Mouse (Mus musculus): ENCODE data around the gene Clip3. TPM values are rescaled to one million over a fixed set of nuclear protein-coding genes. Genes with fewer than 3 reads are reported as not detected.
A peak's percentile ranks its signal among the peaks of the same experiment; 100 is the strongest.

The Clip3 gene
- polyA plus RNA-seq, 2 experiments = 55.1 to 106 TPM

- Histone ChIP-seq H3K4me3 (replicated peaks; ENCODE audit: low read length) (peak overlapping the region; percentile 73), H3K27me3 (ENCODE audit: control insufficient read depth, insufficient read depth, low read length) (no peaks in the 10 kb centered on the region), H3K36me3 (ENCODE audit: control insufficient read depth, insufficient read depth, low read length) (no peaks in the 10 kb centered on the region), H3K9ac (ENCODE audit: low read depth, low read length, severe bottlenecking) (peak overlapping the region; percentile 50; the same call in 1 of the 2 replicates), H3K4me2 (replicated peaks; ENCODE audit: low read depth, low read length, severe bottlenecking) (peak overlapping the region; percentile 92), H3K27ac (replicated peaks; ENCODE audit: low read depth, low read length) (0 out of 2 replicates have a peak overlapping the region, but pooled peaks have one; percentile 92), H3K4me1 (ENCODE audit: control insufficient read depth, insufficient read depth, low read length) (peaks cover 5% of the 10 kb centered on the region; the same call in 1 of the 2 replicates), H3K9me3 (ENCODE audit: control insufficient read depth, low read length) (no peaks in the 10 kb centered on the region)
- ATAC-seq (ENCODE audit: low FRiP score, low read depth) (no peak), DNase-seq (ENCODE audit: low spot score) (no peak)
- no peak for TF ChIP-seq POLR2A (IDR thresholded peaks at IDR 0.05; ENCODE audit: borderline replicate concordance, extremely low read depth, insufficient read depth, insufficient read length)
- WGBS = 2% methylated on average over 6 of the region's 6 CpGs
These were observed 12.0 kb upstream of the Clip3 start for GRCm38 (mm10) chr7:30279536-30279935.

DNA sequence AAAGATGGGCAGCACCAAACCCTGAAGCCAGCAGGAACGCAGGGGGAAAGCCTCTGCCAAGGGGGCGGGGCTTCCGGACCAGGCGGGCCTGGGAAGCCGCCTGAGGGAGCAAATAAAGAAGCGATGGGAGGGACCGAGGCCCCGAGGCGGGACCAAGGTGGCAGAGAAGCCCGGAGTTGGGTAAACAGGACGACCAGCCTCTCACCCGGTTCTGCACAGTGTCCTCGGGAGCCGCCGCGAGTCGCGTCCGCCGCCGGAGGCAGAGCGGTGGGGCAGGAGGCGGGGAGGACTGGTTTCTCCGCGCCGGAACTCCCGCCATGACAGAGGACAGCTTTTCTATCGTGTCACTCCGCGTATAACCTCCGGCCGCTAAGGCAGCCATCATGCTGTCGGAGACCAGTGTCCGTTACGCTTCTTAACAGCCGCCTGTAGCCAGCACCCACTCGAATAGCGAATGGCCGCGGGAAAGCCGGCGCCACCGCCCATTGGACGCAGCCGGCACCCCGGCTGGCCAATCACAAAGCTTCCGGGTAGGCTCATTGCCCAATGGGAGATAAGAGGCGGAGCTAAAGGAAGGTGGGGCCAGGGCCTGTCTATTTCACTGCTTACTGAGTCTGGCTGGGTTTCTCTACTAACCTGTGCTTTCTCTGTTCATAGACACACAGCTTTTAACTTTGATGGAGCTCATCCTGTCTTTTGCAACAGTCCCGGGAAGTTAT, 11.4 kb upstream of the Clip3 start, which contains the start of the genes Thap8 and Wdr62:
TSS of gene Thap8 (plus strand) at position 144 of the 719 bp plus-strand sequence.
TSS of gene Wdr62 (minus strand) at position 469 of the 719 bp plus-strand sequence.
- under 1% methylated on average over 49 of the region's 49 CpGs for WGBS
- H3K9ac ChIP-seq (ENCODE audit: low read depth, low read length, severe bottlenecking) = peak within 1 kb of the TSS; percentile 50
- ATAC-seq (ENCODE audit: low FRiP score, low read depth) = peak; percentile 96

DNA sequence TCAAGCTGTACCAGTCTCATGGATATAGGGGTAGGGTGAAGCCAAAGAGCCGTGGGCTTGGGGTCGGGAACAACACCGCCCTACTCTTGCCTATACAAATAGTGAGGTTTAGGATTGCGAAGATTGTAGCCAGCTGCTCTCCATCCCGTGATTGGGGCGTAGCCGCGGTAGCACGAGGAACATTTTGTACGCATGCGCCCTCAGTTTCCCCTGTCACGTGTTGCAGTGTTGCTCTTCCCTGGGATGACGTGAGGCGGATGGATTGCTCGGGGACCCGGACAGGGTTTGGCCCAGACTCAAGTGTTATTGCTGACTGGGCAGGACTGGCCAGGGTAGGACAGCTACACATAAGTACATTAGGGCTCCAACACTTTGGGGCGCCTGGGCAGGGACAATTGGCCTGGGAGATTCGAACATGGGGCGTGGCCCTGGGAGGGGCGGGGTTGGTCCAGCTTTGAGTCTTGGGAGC, 10.8 kb upstream of the Clip3 start:
- no peak for TF ChIP-seq POLR2A (IDR thresholded peaks at IDR 0.05; ENCODE audit: borderline replicate concordance, extremely low read depth, insufficient read depth, insufficient read length)
- WGBS = under 1% methylated on average over 20 of the region's 20 CpGs
- DNase-seq (ENCODE audit: low spot score) = peak; percentile 91

More for the DNA sequence above, 11.4 kb upstream of the Clip3 start, which contains the start of the genes Thap8 and Wdr62:
- peak within 1 kb of the TSS; percentile 92 for H3K27ac ChIP-seq (replicated peaks; ENCODE audit: low read depth, low read length)
- no peaks in the 10 kb centered on the region for H3K27me3 ChIP-seq (ENCODE audit: control insufficient read depth, insufficient read depth, low read length)
- DNase-seq (ENCODE audit: low spot score) = peak; percentile 97
- no peaks in the 10 kb centered on the region for H3K9me3 ChIP-seq (ENCODE audit: control insufficient read depth, low read length)
- H3K4me3 ChIP-seq (replicated peaks; ENCODE audit: low read length) = peak within 1 kb of the TSS; percentile 73
- peaks cover 5% of the 10 kb centered on the region; the same call in 1 of the 2 replicates for H3K4me1 ChIP-seq (ENCODE audit: control insufficient read depth, insufficient read depth, low read length)
- 0 out of 2 replicates have a peak, but pooled peaks have one; percentile 35 for TF ChIP-seq POLR2A (IDR thresholded peaks at IDR 0.05; ENCODE audit: borderline replicate concordance, extremely low read depth, insufficient read depth, insufficient read length)
- no peaks in the 10 kb centered on the region for H3K36me3 ChIP-seq (ENCODE audit: control insufficient read depth, insufficient read depth, low read length)
- peak within 1 kb of the TSS; percentile 92 for H3K4me2 ChIP-seq (replicated peaks; ENCODE audit: low read depth, low read length, severe bottlenecking)

GRCm38 (mm10) chr7:30281522-30281921, 10.0 kb upstream of the Clip3 start:
- ATAC-seq (ENCODE audit: low FRiP score, low read depth) (no peak), DNase-seq (ENCODE audit: low spot score) (no peak)
- no peaks in the 10 kb centered on the region for H3K9me3 ChIP-seq (ENCODE audit: control insufficient read depth, low read length)
- H3K27me3 ChIP-seq (ENCODE audit: control insufficient read depth, insufficient read depth, low read length) = no peaks in the 10 kb centered on the region
- no peak overlapping the region for H3K27ac ChIP-seq (replicated peaks; ENCODE audit: low read depth, low read length)
- H3K36me3 ChIP-seq (ENCODE audit: control insufficient read depth, insufficient read depth, low read length) = no peaks in the 10 kb centered on the region
- whole genome bisulfite sequencing = 78% methylated on average over 4 of the region's 4 CpGs
- H3K4me1 ChIP-seq (ENCODE audit: control insufficient read depth, insufficient read depth, low read length) = peaks cover 5% of the 10 kb centered on the region; the same call in 1 of the 2 replicates
- no peak overlapping the region for H3K4me2 ChIP-seq (replicated peaks; ENCODE audit: low read depth, low read length, severe bottlenecking)
- no peak overlapping the region for H3K9ac ChIP-seq (ENCODE audit: low read depth, low read length, severe bottlenecking)
- TF ChIP-seq POLR2A (IDR thresholded peaks at IDR 0.05; ENCODE audit: borderline replicate concordance, extremely low read depth, insufficient read depth, insufficient read length) = no peak
- no peak overlapping the region for H3K4me3 ChIP-seq (replicated peaks; ENCODE audit: low read length)

More for the DNA sequence above, 10.8 kb upstream of the Clip3 start:
- no peaks in the 10 kb centered on the region for H3K27me3 ChIP-seq (ENCODE audit: control insufficient read depth, insufficient read depth, low read length)
- no peaks in the 10 kb centered on the region for H3K36me3 ChIP-seq (ENCODE audit: control insufficient read depth, insufficient read depth, low read length)
- peak overlapping the region; percentile 92 for H3K27ac ChIP-seq (replicated peaks; ENCODE audit: low read depth, low read length)
- peak; percentile 88 for ATAC-seq (ENCODE audit: low FRiP score, low read depth)
- peak overlapping the region; percentile 34 for H3K9ac ChIP-seq (ENCODE audit: low read depth, low read length, severe bottlenecking)
- peak overlapping the region; percentile 92 for H3K4me2 ChIP-seq (replicated peaks; ENCODE audit: low read depth, low read length, severe bottlenecking)
- H3K4me1 ChIP-seq (ENCODE audit: control insufficient read depth, insufficient read depth, low read length) = peaks cover 5% of the 10 kb centered on the region; the same call in 1 of the 2 replicates
- H3K9me3 ChIP-seq (ENCODE audit: control insufficient read depth, low read length) = no peaks in the 10 kb centered on the region
- peak overlapping the region; percentile 73 for H3K4me3 ChIP-seq (replicated peaks; ENCODE audit: low read length)

GRCm38 (mm10) chr7:30282740-30283139, 8.8 kb upstream of the Clip3 start:
- DNase-seq (ENCODE audit: low spot score) (no peak), ATAC-seq (ENCODE audit: low FRiP score, low read depth) (no peak)
- Histone ChIP-seq H3K4me3 (replicated peaks; ENCODE audit: low read length) (no peak overlapping the region), H3K36me3 (ENCODE audit: control insufficient read depth, insufficient read depth, low read length) (no peaks in the 10 kb centered on the region), H3K4me2 (replicated peaks; ENCODE audit: low read depth, low read length, severe bottlenecking) (no peak overlapping the region), H3K9ac (ENCODE audit: low read depth, low read length, severe bottlenecking) (no peak overlapping the region), H3K9me3 (ENCODE audit: control insufficient read depth, low read length) (no peaks in the 10 kb centered on the region), H3K27me3 (ENCODE audit: control insufficient read depth, insufficient read depth, low read length) (no peaks in the 10 kb centered on the region), H3K27ac (replicated peaks; ENCODE audit: low read depth, low read length) (no peak overlapping the region), H3K4me1 (ENCODE audit: control insufficient read depth, insufficient read depth, low read length) (peaks cover 5% of the 10 kb centered on the region; the same call in 1 of the 2 replicates)
- WGBS = 74% methylated on average over 7 of the region's 7 CpGs
- no peak for TF ChIP-seq POLR2A (IDR thresholded peaks at IDR 0.05; ENCODE audit: borderline replicate concordance, extremely low read depth, insufficient read depth, insufficient read length)
